Comparison of ENCODE assay signal across 21 mouse cellular contexts in the genomic region with DNA sequence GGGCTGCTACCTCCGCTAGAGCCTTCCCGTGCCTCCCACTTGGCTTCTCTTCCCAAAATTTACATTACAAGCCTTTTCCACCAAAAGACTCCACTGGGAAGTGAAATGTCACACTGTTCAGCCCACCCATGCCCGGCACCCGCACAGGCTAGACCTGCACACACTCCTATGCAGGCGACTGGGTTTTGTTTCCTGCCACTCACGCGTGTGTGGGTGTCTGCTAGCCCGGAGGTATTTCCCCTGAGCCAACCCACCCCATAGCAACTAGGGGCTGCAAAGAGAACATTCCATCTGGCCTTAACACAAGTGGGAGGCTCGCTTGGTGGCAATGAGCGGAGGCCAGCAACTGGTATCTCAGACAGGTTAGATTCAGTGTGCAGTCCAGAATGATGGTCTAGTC. TPM values are rescaled to one million over a fixed set of nuclear protein-coding genes. Genes with fewer than 3 reads are reported as not detected.
DNase-seq lines count a peak whose midpoint lies in the region; ATAC-seq and TF ChIP-seq lines count a peak whose summit lies in the region.
"Had no signal": no experiment of that assay in that cellular context is flagged by ENCODE, and none has a peak within 500 bp of the region (broad histone marks: within the 10 kb centered on the region; RNA-seq: fewer than 3 reads in every experiment).

No protein-coding gene starts in this region.

- ATAC-seq in hindbrain, embryonic 14.5 days (ENCODE audit: low FRiP score), result no peak
- ATAC-seq: intestine, embryonic 16.5 days; liver, embryonic 12.5 days had no signal

- H3K4me3 ChIP-seq in hindbrain, embryonic 14.5 days (replicated peaks; ENCODE audit: low read length), result no peak overlapping the region
- no peak overlapping the region for H3K4me3 ChIP-seq in lung, adult 2 months (replicated peaks; ENCODE audit: extremely low read depth, low read depth, low read length)
- H3K4me3 ChIP-seq: embryonic facial prominence, embryonic 15.5 days; forebrain, embryonic 10.5 days; hindbrain, embryonic 12.5 days; liver, embryonic 12.5 days; lung, embryonic 15.5 days; myocyte had no signal

- H3K9me3 ChIP-seq in hindbrain, embryonic 14.5 days (ENCODE audit: control insufficient read depth, low read length), result no peaks in the 10 kb centered on the region
- H3K9me3 ChIP-seq: embryonic facial prominence, embryonic 15.5 days; forebrain, embryonic 10.5 days; hindbrain, embryonic 12.5 days; liver, embryonic 12.5 days; lung, embryonic 15.5 days had no signal

- no peaks in the 10 kb centered on the region for H3K4me1 ChIP-seq in hindbrain, embryonic 14.5 days (replicated peaks; ENCODE audit: control insufficient read depth, insufficient read depth, low read length)
- H3K4me1 ChIP-seq in lung, adult 2 months (ENCODE audit: control insufficient read depth, insufficient read depth, low read length), result peaks cover 2% of the 10 kb centered on the region; the same call in 1 of the 2 replicates
- H3K4me1 ChIP-seq: liver, embryonic 12.5 days had no signal

- TF ChIP-seq POLR2A in lung, adult 2 months (IDR thresholded peaks at IDR 0.05; ENCODE audit: borderline replicate concordance, extremely low read depth, low read depth, low read length), result no peak

- H3K4me2 ChIP-seq in hindbrain, embryonic 14.5 days (replicated peaks), result no peak overlapping the region
- H3K4me2 ChIP-seq: embryonic facial prominence, embryonic 15.5 days; hindbrain, embryonic 12.5 days; liver, embryonic 12.5 days; lung, embryonic 15.5 days had no signal

- 76% methylated on average over 10 of the region's 10 CpGs for WGBS in hindbrain, embryonic 14.5 days
- 73% methylated on average over 10 of the region's 10 CpGs for WGBS in lung, adult 2 months

- no peak overlapping the region for H3K27ac ChIP-seq in hindbrain, embryonic 14.5 days
- H3K27ac ChIP-seq: embryonic facial prominence, embryonic 15.5 days; forebrain, embryonic 10.5 days; hindbrain, embryonic 12.5 days; liver, embryonic 12.5 days; lung, embryonic 15.5 days had no signal

- H3K27me3 ChIP-seq in hindbrain, embryonic 14.5 days (ENCODE audit: control insufficient read depth, insufficient read depth, low read length), result no peaks in the 10 kb centered on the region
- H3K27me3 ChIP-seq: embryonic facial prominence, embryonic 15.5 days; hindbrain, embryonic 12.5 days had no signal

- no peaks in the 10 kb centered on the region for H3K36me3 ChIP-seq in hindbrain, embryonic 14.5 days (replicated peaks; ENCODE audit: control insufficient read depth, insufficient read depth)
- H3K36me3 ChIP-seq: embryonic facial prominence, embryonic 15.5 days; forebrain, embryonic 10.5 days; hindbrain, embryonic 12.5 days; liver, embryonic 12.5 days; lung, embryonic 15.5 days had no signal

- H3K9ac ChIP-seq in hindbrain, embryonic 14.5 days, result no peak overlapping the region
- H3K9ac ChIP-seq: embryonic facial prominence, embryonic 15.5 days; hindbrain, embryonic 12.5 days; liver, embryonic 12.5 days; lung, embryonic 15.5 days had no signal

- peak; percentile 46 for DNase-seq in right cerebral cortex, adult 18-20 months
- DNase-seq in right cerebral cortex, postnatal 14 days, result no peak
- peak; percentile 78 for DNase-seq in CD4-positive, CD25-positive, alpha-beta regulatory T cell, adult 2 months (ENCODE audit: low read depth, low spot score)
- peak; percentile 58 for DNase-seq in T-cell, adult 2 months (ENCODE audit: low spot score)
- peak; percentile 43 to 45 for DNase-seq in natural killer cell, adult 2 months (ENCODE audit: low spot score in 2 of 2)
- DNase-seq in hindbrain, embryonic 14.5 days (ENCODE audit: low spot score), result no peak
- no peak for DNase-seq in lung, adult 2 months
- no peak for DNase-seq in adrenal gland, adult 18-20 months (ENCODE audit: low spot score in 2 of 2)
- DNase-seq: cerebellum, postnatal 10 days; embryo, embryonic 11 days; gastrocnemius, postnatal 25 days; midbrain, embryonic 14.5 days; retina, postnatal 1 day had no signal

- TF ChIP-seq CTCF in lung, adult 2 months (IDR thresholded peaks at IDR 0.05; ENCODE audit: insufficient read depth, low read length), result no peak

RNA-seq across cellular contexts. Expression of gene Fndc1, which starts 44.7 kb away (rescaled TPM):
- polyA plus RNA-seq in hindbrain, embryonic 14.5 days (2014; fragmentation: Nextera tagmentation; extraction: Ambion mirVana), result 10.3 and 11.1 TPM in 2 replicates
- polyA plus RNA-seq in lung, adult 2 months (2012; rRNA removed), result 16.5 and 17.0 TPM in 2 replicates
- total RNA-seq in adrenal gland, adult 18-20 months (2021), result 10 to 100 TPM in 1 of 2 experiments, 1 to 10 TPM in 1; 4.7 to 10.3 TPM
- total RNA-seq: megakaryocyte, adult 5-6 weeks had no signal

RNA-seq across cellular contexts. Expression of gene Tagap, which starts 54.0 kb away (rescaled TPM):
- 0.50 and 0.92 TPM in 2 replicates for polyA plus RNA-seq in hindbrain, embryonic 14.5 days (2014; fragmentation: Nextera tagmentation; extraction: Ambion mirVana)
- 2.6 and 3.5 TPM in 2 replicates for polyA plus RNA-seq in lung, adult 2 months (2012; rRNA removed)
- 1 to 10 TPM; 5.1 to 5.3 TPM for total RNA-seq in adrenal gland, adult 18-20 months (2021)

Comparison
In these comparisons a context has a peak if more than half of its experiments do, and no peak if none do; other contexts are left out.
1. DNase-seq: peak in right cerebral cortex, adult 18-20 months (single experiment), CD4-positive, CD25-positive, alpha-beta regulatory T cell, adult 2 months (single experiment), T-cell, adult 2 months (single experiment) and natural killer cell, adult 2 months (2 of 2); none in right cerebral cortex, postnatal 14 days (single experiment), hindbrain, embryonic 14.5 days (single experiment), lung, adult 2 months (single experiment) and adrenal gland, adult 18-20 months (0 of 2).